Mouse (Mus musculus) C2C12 (cell line): ENCODE results near the gene Exoc4.
A peak's percentile ranks its signal among the peaks of the same experiment; 100 is the strongest.

Source experiments
- CTCF ChIP-seq: IDR thresholded peaks from one replicate; pipeline ENCODE4 v1.5.1; 2011; ENCODE audit not compliant: control insufficient read depth, insufficient read depth, insufficient read length
- MAX ChIP-seq: IDR thresholded peaks from one replicate; pipeline ENCODE4 v1.6.1; 2011; ENCODE audit warnings: mild to moderate bottlenecking, control low read depth
- MYOD1 ChIP-seq: IDR thresholded peaks from one replicate; pipeline ENCODE4 v1.6.1; 2011; ENCODE audit warnings: low read depth; ENCODE audit not compliant: control insufficient read depth, insufficient read length
- MYOG ChIP-seq: IDR thresholded peaks from one replicate; pipeline ENCODE4 v1.6.1; 2011; ENCODE audit not compliant: control insufficient read depth, insufficient read length; ENCODE audit errors: extremely low read depth
- USF1 ChIP-seq: IDR thresholded peaks from one replicate; pipeline ENCODE4 v1.6.1; 2011; ENCODE audit warnings: low read depth, mild to moderate bottlenecking, control low read depth, moderate library complexity

- TF ChIP-seq CTCF (no peak), MAX (no peak), MYOD1 (peak; percentile 25), USF1 (no peak), MYOG (no peak)
Observed at GRCm38 (mm10) chr6:33946911-33947489, 698.1 kb downstream of the Exoc4 start.
